Mouse (Mus musculus): ENCODE measurements around the gene Gsc2. TPM values are rescaled to one million over a fixed set of nuclear protein-coding genes. Genes with fewer than 3 reads are reported as not detected.

The Gsc2 gene
- total RNA-seq, 2 experiments from 2014 or later, result not detected

Other genes with a start within 250 kb of the Gsc2 start
- gene Med15, start 182.2 kb downstream of the Gsc2 start, total RNA-seq (2021), result 10 to 100 TPM; 73.4 to 80.2 TPM
- 100 to 1,000 TPM in 1 of 2 experiments, 10 to 100 TPM in 1; 86.2 to 109 TPM for gene Klhl22, start 155.4 kb downstream of the Gsc2 start, total RNA-seq (2021)
- gene Scarf2, start 117.8 kb downstream of the Gsc2 start, total RNA-seq (2021), result 1 to 10 TPM; 2.1 to 2.4 TPM
- gene B830017H08Rik, start 81.9 kb downstream of the Gsc2 start, total RNA-seq (2021), result 1 to 10 TPM; 2.6 to 4.0 TPM
- gene Car15, start 76.7 kb downstream of the Gsc2 start, total RNA-seq (2021), result 10 to 100 TPM; 12.8 to 16.4 TPM
- gene Gm20518, start 23.4 kb downstream of the Gsc2 start, total RNA-seq (2021), result 1 to 10 TPM; 2.7 to 4.1 TPM
- gene Tssk1, start 20.8 kb downstream of the Gsc2 start, total RNA-seq (2021), result not detected
- gene Dgcr2, start 16.5 kb downstream of the Gsc2 start, total RNA-seq (2021), result 100 to 1,000 TPM; 106 to 110 TPM
- not detected for gene Tssk2, start 16.4 kb downstream of the Gsc2 start, total RNA-seq (2021)
- 10 to 100 TPM; 28.1 to 28.5 TPM for gene Ess2, start 3.7 kb downstream of the Gsc2 start, total RNA-seq (2021)
- 10 to 100 TPM; 37.1 to 39.9 TPM for gene Slc25a1, start 13.2 kb upstream of the Gsc2 start, total RNA-seq (2021)
- not detected for gene Vpreb2, start 65.4 kb upstream of the Gsc2 start, total RNA-seq (2021)
- gene Dgcr6, start 137.8 kb upstream of the Gsc2 start, total RNA-seq (2021), result 10 to 100 TPM; 66.1 to 70.8 TPM
- 10 to 100 TPM; 32.7 to 42.6 TPM for gene Prodh, start 175.1 kb upstream of the Gsc2 start, total RNA-seq (2021)
- gene Rtn4r, start 212.6 kb upstream of the Gsc2 start, total RNA-seq (2021), result 100 to 1,000 TPM in 1 of 2 experiments, 10 to 100 TPM in 1; 96.1 to 105 TPM

All from layer of hippocampus, postnatal 36 days (tissue).